Mouse (Mus musculus) ovary, postnatal 14 days (tissue): ENCODE results near the gene Lrrc9.
A peak's percentile ranks its signal among the peaks of the same experiment; 100 is the strongest.

Experiments
- DNase-seq: peaks from one replicate; pipeline ENCODE4 v3.0.0; 2022; ENCODE audit warnings: low spot score

The Lrrc9 gene

DNA sequence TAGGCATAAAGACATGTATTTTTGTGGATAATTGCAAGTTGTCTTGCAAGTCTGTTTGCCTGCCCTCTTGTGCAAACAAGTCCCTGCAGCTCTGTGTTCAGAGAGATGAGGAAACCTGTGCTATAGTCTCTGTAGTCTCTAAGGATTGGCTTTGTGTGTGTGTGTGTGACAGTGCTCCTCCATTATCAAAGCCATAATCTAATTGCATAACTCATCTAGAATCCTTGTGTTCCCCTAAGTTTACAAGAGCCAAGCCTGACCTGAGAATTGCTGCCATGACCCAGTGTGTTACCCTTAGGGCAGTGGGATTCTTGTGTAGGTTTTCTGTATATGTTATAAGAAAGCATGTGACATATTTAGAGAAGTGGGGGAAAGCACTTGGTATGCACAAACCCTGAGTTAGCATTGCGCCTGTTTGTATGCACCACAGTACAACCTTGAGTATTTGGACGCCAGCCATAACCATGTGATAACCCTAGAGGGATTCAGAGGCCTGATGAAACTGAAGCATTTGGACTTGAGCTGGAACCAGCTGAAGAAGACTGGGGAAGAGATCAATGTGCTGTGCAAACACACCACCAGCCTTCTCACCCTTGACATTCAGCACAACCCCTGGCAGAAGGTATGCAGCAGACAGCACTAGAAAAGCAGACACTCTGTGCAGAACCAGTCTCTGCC is 35.2 kb downstream of the Lrrc9 start:
- DNase-seq, result no peak

DNA sequence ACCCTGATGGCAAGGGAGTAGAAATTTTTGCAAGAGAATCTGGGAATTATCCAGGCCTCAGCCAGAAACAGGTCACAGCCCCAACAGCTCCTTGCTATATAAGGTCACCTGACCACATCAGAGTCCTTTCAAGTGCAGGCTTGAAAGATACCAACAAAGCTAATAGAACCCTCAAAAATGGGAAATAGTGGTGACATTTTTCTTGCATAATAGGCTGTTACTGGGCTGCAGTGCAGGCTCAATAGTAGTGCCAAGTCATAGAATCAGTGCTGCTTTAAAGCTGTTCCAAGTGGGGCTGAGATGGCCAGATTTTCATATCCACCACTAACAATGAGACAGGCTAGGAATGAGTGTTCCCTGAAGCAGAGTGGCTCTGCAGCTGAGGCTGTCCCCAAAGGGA is 40.6 kb downstream of the Lrrc9 start:
- no peak for DNase-seq

DNA sequence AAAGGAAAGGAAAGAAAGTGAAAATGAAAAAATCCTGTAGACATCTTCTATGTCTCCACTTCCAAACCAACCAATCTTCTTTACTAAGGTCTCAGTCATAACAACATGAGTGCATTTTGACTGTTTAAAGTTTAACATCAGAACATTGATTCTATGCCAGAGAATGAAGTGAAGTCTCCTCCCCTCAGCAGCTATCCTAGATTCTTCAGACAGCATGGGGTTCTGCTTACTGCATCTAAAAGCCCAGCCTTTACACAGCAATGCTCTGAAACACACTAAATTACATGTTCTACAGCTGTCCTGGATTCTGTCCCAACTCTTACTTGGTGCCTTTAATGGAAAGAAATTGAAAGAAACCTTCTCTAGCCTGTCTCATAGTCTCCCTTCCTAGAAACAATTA is 43.2 kb downstream of the Lrrc9 start:
- DNase-seq, result no peak

DNA sequence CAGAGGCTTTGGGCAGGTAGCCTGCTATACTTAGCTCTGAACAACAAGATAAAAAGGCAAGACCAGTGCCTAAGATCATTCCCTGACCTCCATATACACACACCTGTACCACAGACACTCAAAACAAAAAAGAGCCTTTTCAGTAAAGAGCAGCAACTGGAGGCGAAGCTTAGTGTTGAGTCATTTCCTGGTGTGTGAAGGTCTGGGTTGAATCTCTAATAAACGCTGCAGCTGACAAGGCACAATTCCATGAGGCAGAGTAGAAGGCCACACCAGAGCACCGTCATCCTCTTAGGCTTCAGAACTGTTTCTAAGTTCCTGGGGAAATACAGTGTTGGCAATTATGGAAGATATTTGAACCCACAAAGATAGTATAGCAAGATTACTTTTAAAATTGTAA is 45.8 kb downstream of the Lrrc9 start:
- no peak for DNase-seq

DNA sequence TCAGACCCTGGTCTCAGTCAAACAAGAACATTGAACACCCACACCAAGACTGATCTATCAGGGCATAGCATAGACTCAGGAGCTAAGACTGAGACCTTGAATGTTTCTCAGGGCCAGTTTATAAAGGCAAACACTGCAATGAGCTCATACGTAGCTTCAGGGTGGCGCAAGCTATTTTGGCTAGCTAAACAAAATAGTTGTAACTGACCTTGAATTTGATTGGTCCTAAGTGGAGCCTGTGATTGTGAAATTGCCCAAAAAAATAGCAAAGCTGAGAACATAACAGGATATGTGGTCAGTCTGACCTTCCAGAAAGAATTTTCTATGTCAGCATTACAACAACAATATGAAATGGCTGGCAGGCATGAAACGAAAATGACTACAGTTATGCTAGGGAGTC is 48.3 kb downstream of the Lrrc9 start:
- no peak for DNase-seq

DNA sequence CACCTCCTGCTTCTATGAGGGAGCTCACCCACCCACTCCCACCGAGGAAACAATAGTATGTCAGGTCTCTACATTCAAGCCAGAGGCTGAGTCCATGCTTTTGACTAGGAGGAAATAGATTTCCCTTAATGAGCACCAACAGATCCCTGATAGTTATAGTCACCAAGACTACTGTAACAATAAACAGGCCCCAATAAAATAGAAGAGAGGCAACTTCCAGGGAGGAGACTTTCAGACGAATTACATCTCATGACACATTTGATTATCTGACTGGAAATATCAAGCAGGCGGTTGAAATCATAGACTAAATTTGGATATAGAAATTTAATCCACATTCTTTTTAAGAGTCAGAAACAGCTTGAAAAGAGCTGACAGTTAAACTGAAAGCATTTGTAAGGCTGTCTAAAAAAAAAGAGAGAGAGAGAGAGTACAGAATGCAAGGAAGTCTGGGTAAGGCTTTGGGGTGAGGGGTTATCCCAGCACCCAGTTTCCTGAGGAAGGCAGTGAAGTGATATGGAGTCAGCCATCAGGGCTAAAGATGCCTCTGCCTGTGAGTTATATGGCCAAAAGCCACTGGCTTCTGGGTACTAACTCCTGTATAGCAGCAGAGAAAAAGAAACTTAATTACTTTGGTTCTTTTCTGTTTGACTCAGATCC is 49.5 kb downstream of the Lrrc9 start:
- DNase-seq, result no peak

DNA sequence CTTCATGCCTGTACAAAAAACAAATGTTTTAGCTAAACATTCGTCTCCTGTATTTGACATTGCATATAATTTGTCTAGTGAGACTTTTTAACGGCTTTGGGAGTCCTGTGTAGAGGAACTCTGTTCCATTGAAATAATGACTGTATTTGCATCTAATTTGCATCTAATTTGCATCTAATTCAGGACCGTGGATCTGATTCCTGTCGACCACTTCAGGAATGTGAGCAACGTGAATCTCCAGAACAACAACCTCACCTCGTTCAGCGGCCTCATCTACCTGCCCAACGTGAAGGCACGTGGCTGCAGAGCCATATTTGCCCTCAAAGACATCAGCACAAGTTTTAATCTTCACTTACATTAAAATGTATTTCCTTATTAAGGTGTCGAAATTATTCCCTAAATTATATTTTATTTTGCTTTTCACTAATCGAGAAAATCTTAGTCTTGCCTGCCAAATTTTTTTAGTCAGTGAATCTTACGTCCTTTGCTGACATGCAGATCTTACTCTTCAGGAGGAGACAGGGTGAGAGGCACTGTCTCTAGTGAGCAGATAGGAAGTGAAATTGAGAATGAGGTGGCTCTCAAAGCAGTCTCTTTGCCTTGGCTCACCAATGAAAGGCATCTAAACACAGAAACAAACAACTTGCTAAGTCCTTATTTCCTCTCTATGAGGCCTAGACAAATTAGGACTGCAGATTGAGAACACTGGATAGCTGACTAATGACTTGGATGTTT is 55.4 kb downstream of the Lrrc9 start:
- DNase-seq, result no peak

DNA sequence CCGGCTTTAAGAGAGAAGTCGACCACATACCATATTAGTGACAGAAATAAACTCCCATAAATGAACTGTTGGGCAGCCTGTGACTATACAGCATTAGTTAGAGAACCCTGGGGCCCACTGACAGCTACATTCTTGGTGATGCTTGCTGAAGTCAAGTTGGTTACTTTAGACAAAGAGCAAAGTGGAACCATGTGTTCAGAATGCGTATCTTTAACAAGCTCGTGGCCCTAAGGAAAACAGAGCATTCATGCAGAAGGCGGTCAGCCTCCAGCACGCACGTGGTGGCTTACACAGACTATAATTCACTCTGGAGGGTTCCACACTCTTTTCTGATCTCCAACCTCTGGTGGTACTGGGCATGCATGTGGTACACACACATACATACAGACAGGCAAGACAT is 67.9 kb downstream of the Lrrc9 start:
- no peak for DNase-seq

DNA sequence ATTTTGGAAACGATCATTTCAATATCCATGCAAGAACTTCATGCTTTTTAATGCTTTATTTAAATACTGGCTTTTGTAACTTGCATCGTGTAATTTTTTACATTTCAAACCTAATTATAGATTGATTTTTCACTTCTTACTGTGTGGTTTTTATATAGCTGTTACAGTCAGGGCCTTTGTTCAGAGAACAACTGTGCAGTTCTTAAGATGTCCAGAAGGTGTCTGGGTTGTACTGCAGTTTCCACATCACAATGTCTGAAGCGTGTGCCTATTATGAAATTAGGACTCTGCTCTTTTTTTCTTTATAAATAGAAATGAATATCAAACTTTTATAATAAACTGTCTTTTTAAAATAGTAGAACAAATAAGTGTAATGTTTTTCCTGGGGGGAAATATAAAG is 73.8 kb downstream of the Lrrc9 start:
- DNase-seq, result no peak

DNA sequence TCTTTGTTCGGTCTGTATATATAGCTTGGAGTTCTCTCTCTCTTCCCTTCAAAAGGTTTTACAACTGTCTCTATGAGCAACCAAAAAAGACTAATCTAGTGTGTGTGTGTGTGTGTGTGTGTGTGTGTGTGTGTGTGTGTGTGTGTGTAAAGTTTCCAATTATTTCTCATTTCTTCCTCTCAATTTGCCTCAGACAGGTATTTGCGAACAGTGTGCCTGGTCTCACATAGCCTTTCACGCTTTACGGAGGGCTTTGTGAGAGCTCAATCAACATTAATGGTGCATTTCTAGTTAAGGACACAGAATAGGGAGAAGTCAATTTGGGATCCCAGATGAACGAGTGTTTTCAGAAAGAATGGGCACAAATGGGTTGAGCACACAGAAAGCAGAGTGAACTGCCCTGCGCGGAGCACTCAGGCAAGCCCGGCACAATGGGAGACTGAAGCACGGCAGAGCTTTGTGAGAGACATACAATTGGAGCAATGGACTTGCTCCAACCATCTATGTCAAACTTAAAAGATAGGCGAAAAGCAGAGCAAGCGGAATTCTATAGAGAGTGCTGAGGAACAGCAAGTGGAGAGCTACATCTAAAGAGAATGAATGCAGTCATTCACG is 76.6 kb downstream of the Lrrc9 start:
- no peak for DNase-seq

DNA sequence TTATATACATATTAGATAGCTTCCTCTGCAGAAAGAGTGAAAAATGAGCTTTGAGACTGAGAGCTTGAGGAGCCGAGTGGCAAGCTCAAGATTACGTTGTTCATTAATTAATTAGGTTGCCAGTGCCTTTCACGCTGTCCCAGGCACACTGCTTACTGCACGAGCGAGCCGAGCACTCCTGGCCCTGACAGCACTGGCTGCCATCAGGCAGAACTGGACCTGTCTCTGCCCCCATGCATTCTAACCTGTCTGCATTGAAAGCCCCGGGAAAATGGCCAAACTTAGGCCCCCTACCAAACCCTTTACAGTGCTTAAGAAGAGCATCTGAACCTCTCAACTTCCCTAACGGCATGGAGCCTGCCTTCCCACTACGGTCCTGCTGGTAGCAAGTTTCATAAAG is 77.7 kb downstream of the Lrrc9 start:
- DNase-seq, result no peak

DNA sequence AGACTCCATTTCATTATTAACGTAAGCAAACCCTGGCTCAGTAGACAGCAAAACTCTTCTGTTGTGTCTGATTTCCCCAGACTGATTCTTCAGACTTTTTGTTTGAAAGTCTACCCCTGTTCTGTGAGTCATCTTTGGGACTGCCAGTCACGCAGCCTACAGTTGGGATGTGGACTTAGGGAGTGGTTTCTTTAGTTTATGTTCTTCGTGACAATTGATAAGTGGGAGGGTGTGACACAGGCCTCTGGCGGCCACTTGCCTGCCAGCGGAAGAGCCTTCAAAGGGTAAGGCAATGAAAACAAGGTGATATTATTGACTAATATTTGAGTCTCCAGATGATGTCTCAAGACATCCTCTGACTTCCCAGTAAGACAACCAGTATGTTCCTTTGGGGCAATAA is 78.2 kb downstream of the Lrrc9 start:
- DNase-seq, result no peak

DNA sequence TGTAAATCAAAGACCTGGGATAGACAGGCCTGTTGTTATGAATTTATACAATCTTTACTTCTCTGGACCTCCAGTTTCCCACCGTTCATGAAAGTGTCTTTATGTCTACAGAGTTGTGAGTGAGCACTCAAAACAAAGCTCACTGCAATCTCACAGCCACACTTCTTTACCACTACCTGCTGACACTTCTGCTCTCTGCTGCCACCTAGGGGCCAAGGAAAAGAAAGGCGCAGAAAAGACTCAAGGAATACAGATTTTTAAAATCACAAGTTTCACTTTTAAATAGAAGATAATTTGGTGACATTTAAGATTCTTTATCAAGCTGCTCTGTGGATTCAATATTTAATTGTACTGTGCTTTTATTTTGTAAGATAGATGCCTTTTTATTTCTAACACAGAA is 79.0 kb downstream of the Lrrc9 start:
- peak; percentile 59 for DNase-seq

DNA sequence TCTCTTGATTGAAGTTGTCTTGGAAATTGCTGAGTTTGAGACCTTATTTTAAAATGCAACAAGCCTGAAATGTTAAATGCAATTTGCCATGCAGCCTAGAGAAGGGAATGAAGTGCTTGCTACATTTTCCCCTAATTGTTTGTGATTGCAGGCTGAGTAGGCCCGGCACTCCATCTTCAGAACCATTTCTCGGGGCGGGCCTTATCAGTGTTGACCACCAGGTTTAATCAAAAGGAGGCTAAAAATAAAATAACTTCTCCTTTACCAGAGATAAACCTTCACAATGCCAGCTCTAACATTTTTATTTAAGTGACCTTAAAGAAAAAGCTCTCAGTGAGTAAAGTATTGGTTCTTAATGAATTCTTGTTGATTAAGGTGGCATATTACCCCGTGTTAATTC is 83.9 kb downstream of the Lrrc9 start:
- no peak for DNase-seq

DNA sequence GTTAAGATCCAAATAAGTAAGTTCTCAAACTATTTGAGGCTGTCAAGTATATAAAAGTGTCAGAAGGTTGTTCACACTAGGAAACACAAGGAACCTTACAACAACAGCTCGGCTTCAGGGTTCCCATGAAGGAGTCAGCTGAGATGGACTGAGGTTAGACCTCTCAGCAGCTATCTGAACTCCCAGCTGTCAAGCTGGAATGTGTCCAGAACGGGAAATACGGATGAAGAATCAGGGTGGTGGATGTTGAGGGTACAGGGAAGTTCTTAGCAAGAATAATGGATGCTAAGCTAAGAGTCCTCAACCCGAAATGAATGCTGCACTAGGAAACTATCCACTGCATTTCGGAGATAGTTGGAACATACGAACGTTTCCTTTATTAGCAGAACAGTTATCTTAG is 90.6 kb downstream of the Lrrc9 start:
- no peak for DNase-seq

DNA sequence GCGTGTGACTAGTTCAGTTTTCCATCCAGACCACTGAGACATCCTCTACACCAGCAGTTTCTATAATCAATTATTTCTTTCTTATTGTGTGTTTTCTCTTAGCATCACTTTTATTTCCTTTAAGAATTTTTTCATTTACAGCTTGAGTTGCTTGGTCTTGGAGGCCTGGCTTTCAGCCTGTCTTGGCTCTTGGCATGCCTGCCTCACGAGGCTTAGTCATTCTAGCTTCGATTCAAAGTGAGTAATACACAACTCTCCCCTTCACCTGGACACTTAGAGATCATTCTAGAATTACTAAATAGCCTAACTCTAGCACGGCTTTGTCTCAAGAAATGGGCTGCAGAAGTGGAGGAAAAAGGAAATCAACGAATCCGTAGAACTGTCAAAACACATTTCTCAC is 92.3 kb downstream of the Lrrc9 start:
- DNase-seq, result no peak

DNA sequence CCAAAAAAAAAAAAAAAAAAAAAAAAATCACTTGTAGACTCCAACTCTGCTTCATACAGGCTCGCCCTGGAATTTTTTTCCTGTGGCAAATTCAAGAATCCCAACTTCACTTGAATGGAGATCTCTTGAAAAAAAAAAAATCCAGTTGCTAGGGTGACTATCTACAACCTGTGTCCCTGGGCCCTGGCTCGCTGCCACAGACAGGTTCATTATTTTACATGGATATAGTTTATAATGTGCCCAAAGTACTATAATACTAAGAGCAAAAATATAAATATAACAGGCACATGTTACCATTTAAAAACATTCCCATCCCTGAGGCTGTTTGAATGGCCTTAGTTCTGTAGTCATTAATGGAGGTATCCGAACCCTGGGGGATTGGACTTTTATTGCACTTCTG is 93.9 kb downstream of the Lrrc9 start:
- DNase-seq, result peak; percentile 5

DNA sequence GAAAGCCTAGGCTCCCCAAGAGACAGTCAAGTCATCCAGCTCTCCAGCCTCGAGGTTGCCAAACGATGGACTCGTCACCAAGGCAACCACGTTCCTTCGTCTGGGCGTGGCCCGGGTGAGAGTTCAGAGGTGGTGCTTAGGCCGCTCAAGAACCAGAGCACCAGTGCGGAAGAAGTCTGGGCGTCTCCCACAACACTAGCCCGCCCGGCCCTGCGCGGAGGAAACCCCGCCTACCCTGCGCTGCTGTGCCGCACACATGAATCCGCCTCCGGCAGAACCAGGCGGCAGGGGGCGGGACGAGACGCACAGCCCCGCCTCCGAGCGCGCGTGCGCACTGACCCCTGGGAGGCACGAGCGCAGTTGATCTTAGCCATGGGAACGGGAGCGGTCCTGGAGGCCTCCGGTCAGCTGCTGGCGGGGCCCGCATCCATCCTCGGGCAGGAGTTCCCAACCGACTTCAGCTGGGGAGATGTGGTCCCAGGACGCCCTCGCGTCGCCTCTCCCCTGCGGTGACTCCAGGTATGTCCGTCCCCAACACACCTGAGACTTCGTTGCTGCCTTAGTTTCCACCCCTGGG is 94.4 kb downstream of the Lrrc9 start, which contains the start of gene Pcnx4:
Pcnx4 (plus strand) TSS at position 363 of the 577 bp plus-strand sequence.
- DNase-seq, result peak; percentile 95

DNA sequence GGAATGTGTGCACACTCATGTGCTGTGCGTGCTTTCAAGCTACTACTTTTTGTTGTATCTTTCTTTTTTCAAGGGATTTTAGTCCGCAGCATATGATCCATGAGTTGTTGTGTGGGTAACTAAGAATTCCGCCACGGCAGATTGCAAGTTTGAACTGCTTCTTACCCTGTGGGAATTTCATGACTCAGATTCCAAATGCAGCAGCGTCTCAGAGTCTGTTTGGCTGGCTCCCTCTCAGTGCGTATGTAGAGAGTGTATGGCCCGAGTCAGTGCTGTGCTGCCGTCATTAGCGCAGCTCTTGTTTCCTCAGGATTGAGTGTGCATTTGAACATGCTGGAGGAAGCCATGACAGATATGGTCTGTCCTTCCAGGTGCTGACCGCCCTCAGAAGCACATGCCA is 96.9 kb downstream of the Lrrc9 start:
- no peak for DNase-seq

DNA sequence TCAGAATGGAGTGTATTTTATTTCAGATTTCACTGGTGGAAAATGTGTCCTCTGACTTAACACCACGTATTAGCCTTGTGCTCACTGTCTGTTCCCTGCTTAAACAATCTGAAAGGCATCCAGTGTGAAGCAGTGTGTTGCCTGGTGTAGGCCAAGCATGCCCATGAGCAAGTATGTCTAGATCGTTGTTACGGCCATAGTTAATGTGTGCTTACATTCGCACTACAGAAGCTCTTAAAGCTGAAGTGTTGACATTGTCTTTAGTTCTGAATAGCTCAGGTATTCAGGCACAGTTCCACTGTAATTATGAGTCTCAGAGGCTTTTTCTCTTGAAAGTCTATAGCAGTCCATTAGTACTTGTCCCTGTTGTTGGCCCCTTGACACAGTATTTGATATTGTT is 112.7 kb downstream of the Lrrc9 start:
- DNase-seq, result no peak

DNA sequence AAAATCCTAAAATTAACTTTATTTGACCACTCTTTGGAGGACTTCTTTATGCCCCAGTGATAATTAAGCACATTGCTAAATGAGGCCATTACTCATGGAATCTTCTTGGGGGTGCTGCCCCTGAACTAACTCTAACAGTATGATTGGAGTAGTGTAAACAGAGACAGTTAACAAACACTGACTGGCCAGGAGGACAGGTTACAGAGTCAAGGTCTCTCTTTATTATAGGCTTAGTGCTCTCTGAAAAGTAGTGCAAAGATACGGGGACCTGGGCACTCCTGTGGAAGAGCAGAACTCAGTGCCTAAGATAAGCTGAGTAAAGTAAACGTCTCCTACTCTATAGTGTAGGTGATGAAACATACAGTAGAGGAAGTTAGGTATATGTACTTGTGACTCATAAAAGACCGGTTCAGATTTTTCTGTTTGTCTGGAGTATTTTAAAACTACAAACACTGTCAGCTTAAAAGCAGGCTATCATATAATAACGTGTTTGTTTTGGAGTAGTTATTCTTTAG is 122.7 kb downstream of the Lrrc9 start:
- no peak for DNase-seq
